Mouse (Mus musculus) naive thymus-derived CD4-positive, alpha-beta T cell, adult 5 months (primary cell): ENCODE results near the gene Gm3147. TPM values are rescaled to one million over a fixed set of nuclear protein-coding genes. Genes with fewer than 3 reads are reported as not detected.

Experiments
- polyA plus RNA-seq: library from polyadenylated mRNA; unstranded; fragments of 100-300 nt; shearing (Covaris generic); gene quantifications from one replicate; pipeline ENCODE4 v1.2.1, GENCODE M21; 2017

Gm3147 gene
- polyA plus RNA-seq: not detected

GRCm38 (mm10) chr5:94616242-94616641 is at the start of gene Gm3147:
Gene Gm3147 (minus strand): TSS chr5:94616342.

GRCm38 (mm10) chr5:94648082-94648481 is 31.9 kb upstream of the Gm3147 start, which contains the start of gene Gm6205:
Gene Gm6205 (plus strand): TSS chr5:94648382.

GRCm38 (mm10) chr5:94623679-94624078 is 7.5 kb upstream of the Gm3147 start, which contains the start of gene Gm6509:
Gene Gm6509 (plus strand): TSS chr5:94623979.

Other genes starting within 250 kb of the Gm3147 start
- not detected for gene Gm7682, start 170.6 kb downstream of the Gm3147 start, polyA plus RNA-seq
- gene Gm3139, start 90.1 kb downstream of the Gm3147 start, polyA plus RNA-seq: 0.73 TPM
- gene Gm6509, start 7.6 kb upstream of the Gm3147 start, polyA plus RNA-seq: 0.44 TPM
- not detected for gene Gm6205, start 32.0 kb upstream of the Gm3147 start, polyA plus RNA-seq
- gene Gm3183, start 249.1 kb upstream of the Gm3147 start, polyA plus RNA-seq: 0.62 TPM